Mouse (Mus musculus): Measurements from ENCODE around the gene H3f3b. TPM values are rescaled to one million over a fixed set of nuclear protein-coding genes. Genes with fewer than 3 reads are reported as not detected.
A peak's percentile ranks its signal among the peaks of the same experiment; 100 is the strongest.

The H3f3b gene
- polyA plus RNA-seq, 1 experiment, result 161 TPM

DNA sequence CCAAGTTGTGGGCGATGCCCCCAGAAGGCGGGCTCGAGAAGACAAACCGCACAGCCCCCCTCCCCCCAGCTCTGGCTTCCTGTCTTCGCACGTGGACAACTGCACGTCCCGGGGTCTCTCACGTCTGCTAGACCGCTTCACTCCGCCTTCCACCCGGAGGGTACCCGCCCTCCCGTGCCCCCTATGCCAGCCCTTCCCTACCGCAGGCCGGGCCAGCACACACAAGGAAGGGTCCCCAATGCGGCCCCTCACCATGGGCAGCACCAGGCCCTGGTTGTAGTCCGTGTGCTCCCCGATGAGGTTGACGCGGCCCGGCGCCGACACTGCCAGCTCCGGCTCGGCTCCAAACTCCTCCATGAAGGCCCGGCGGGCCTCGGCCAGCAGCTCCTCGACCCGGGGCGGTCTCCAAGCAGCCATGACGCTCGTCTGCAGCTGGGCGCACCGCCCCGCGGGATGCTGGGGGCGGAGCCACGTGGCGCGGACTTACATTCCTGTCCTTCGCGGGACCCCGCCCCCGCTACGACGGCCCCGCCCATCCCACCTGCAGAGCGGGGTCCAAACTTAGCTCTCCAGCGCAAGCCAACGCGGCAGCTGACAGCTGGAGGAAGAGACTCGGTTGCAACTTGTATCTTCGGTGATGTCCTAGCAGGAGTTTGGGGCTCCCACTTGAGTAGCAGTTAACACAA, 15.4 kb downstream of the H3f3b start, which contains the start of gene Galk1:
Gene Galk1, minus strand, starts transcription at position 458 of the 686 bp plus-strand sequence.
- TF ChIP-seq CTCF (IDR thresholded peaks at IDR 0.05; ENCODE audit: extremely low read depth, insufficient read depth, insufficient read length, insufficient replicate concordance) (no peak), POLR2A (IDR thresholded peaks at IDR 0.05; ENCODE audit: low read depth, low read length) (peak; percentile 27; the same call in 1 of the 2 replicates)
- Histone ChIP-seq H3K27me3 (ENCODE audit: control insufficient read depth, insufficient read depth, low read length) (no peaks in the 10 kb centered on the region), H3K4me1 (ENCODE audit: control insufficient read depth, insufficient read depth, insufficient read length) (peaks cover 7% of the 10 kb centered on the region), H3K4me3 (ENCODE audit: extremely low read depth, insufficient read depth, insufficient read length) (peak within 1 kb of the TSS; percentile 79), H3K36me3 (ENCODE audit: control insufficient read depth, insufficient read depth, low read length) (peaks cover 3% of the 10 kb centered on the region; the same call in 1 of the 2 replicates), H3K27ac (ENCODE audit: insufficient read depth, low read length) (peak within 1 kb of the TSS; percentile 44)
- WGBS, result under 1% methylated on average over 55 of the region's 55 CpGs
- peak; percentile 71 to 88 for DNase-seq (ENCODE audit: low read depth in 1 of 2, low spot score in 2 of 2)

DNA sequence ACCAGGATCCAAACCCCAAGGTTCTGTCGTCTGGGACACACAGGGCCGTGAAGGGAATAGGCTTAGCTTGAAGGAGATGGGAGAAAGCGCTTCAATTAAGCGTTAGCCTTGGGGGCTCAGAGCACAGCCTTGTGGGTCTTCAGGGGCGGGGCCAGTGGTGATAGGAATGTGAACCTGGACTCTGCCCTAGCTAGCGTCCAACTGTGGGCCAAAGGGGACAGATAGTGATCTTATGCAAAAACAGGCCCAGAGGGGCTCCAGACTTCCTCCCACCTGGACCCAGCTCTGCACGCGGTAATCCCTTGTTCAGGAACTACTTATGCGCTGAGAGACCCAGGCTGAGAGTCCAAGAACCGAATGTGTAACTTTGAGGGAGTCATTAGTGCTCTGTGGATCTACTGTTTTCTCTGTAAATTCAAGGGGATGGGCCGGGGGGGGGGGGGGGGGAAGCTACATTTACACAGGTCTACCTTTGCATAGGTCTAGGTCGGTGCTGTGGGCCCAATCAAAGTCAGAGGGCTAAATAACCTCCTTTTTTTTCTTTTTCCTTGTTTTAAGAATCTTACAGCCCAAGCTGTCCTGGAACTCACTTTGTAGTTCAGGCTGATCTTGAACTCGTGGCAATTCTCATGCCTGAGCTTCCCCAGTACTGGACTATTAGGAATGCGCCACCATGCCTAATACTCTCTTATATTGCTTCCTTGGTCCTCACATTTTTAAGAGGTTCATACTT, 16.1 kb downstream of the H3f3b start:
- H3K27ac ChIP-seq (ENCODE audit: insufficient read depth, low read length), result peak overlapping the region; percentile 44; the same call in 1 of the 2 replicates

DNA sequence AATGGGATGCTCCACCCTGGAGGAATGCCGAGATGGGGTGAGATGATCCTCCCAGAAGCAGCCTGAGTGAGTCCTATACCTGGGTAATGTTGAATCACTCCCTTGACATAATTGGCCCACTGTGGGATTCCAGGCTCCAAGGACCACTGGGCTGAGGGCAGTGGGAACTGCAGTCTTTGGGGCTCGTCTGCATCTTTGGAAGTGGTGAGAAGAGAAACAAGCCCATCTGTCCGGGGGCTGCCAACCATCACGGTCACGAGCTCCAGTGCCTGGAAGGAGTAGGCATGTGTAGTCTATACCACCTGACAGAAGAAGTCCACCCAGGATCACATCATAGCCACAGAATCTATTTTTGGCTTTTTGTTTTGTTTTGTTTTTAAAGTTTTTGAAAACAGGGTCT, 16.8 kb downstream of the H3f3b start:
- no peaks in the 10 kb centered on the region for H3K27me3 ChIP-seq (ENCODE audit: control insufficient read depth, insufficient read depth, low read length)
- peaks cover 3% of the 10 kb centered on the region; the same call in 1 of the 2 replicates for H3K36me3 ChIP-seq (ENCODE audit: control insufficient read depth, insufficient read depth, low read length)
- no peak for DNase-seq (ENCODE audit: low read depth in 1 of 2, low spot score in 2 of 2)
- peaks cover 7% of the 10 kb centered on the region for H3K4me1 ChIP-seq (ENCODE audit: control insufficient read depth, insufficient read depth, insufficient read length)
- no peak overlapping the region for H3K4me3 ChIP-seq (ENCODE audit: extremely low read depth, insufficient read depth, insufficient read length)
- WGBS, result 90% methylated on average over 5 of the region's 5 CpGs
- no peak overlapping the region for H3K27ac ChIP-seq (ENCODE audit: insufficient read depth, low read length)
- no peak for TF ChIP-seq CTCF (IDR thresholded peaks at IDR 0.05; ENCODE audit: extremely low read depth, insufficient read depth, insufficient read length, insufficient replicate concordance)
- TF ChIP-seq POLR2A (IDR thresholded peaks at IDR 0.05; ENCODE audit: low read depth, low read length), result no peak

More for the DNA sequence above, 16.1 kb downstream of the H3f3b start:
- no peak for DNase-seq (ENCODE audit: low read depth in 1 of 2, low spot score in 2 of 2)
- WGBS, result 42% methylated on average over 14 of the region's 14 CpGs
- TF ChIP-seq POLR2A (IDR thresholded peaks at IDR 0.05; ENCODE audit: low read depth, low read length) (no peak), CTCF (IDR thresholded peaks at IDR 0.05; ENCODE audit: extremely low read depth, insufficient read depth, insufficient read length, insufficient replicate concordance) (no peak)
- H3K4me3 ChIP-seq (ENCODE audit: extremely low read depth, insufficient read depth, insufficient read length), result peak overlapping the region; percentile 79; the same call in 1 of the 2 replicates
- H3K27me3 ChIP-seq (ENCODE audit: control insufficient read depth, insufficient read depth, low read length), result no peaks in the 10 kb centered on the region
- peaks cover 7% of the 10 kb centered on the region for H3K4me1 ChIP-seq (ENCODE audit: control insufficient read depth, insufficient read depth, insufficient read length)
- peaks cover 3% of the 10 kb centered on the region; the same call in 1 of the 2 replicates for H3K36me3 ChIP-seq (ENCODE audit: control insufficient read depth, insufficient read depth, low read length)

DNA sequence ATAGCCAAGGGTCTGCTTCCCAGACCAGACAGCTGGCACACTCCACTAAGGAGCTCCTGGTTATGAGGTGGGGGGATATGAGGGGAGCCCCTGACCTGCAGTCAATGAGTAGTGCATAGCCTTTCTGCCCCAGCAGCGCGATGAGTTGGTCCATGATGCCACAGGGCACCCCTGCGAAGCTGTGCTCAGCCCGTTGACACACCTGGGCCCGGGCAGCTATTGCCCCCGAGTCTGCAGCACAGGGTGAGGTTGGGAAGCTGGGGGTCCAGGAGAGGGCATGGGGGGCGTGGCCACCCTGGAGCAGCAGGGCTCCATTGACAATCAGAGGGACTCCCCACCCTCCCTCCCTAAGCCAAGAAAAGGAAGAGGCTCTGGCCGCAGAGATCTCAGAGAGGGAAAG, 17.6 kb downstream of the H3f3b start:
- 98% methylated on average over 8 of the region's 8 CpGs for WGBS

DNA sequence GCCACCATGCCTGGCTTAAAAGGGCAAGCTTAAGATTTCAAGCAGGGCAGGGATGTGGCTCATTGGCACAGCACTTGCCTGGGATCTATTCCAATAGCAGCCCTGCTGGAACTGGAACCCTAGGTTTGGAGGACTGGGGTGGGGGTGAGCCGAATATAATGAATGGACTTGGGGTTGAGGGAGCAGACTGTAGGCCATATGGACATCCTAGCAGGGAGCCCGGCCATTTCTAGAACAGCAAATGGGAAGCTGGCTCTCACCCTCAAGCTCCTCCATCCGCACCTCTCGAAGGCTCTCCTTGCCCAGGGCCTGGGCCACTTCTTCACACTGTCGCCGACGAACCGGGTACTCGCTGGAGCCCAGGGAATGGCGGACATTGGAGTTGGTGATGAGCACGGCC, 18.1 kb downstream of the H3f3b start:
- TF ChIP-seq CTCF (IDR thresholded peaks at IDR 0.05; ENCODE audit: extremely low read depth, insufficient read depth, insufficient read length, insufficient replicate concordance) (no peak), POLR2A (IDR thresholded peaks at IDR 0.05; ENCODE audit: low read depth, low read length) (no peak)
- Histone ChIP-seq H3K4me1 (ENCODE audit: control insufficient read depth, insufficient read depth, insufficient read length) (peaks cover 15% of the 10 kb centered on the region), H3K27me3 (ENCODE audit: control insufficient read depth, insufficient read depth, low read length) (no peaks in the 10 kb centered on the region), H3K36me3 (ENCODE audit: control insufficient read depth, insufficient read depth, low read length) (peaks cover 3% of the 10 kb centered on the region; the same call in 1 of the 2 replicates), H3K4me3 (ENCODE audit: extremely low read depth, insufficient read depth, insufficient read length) (no peak overlapping the region), H3K27ac (ENCODE audit: insufficient read depth, low read length) (no peak overlapping the region)
- DNase-seq (ENCODE audit: low read depth in 1 of 2, low spot score in 2 of 2), result no peak
- WGBS, result 88% methylated on average over 11 of the region's 11 CpGs

More for the DNA sequence above, 17.6 kb downstream of the H3f3b start:
- TF ChIP-seq POLR2A (IDR thresholded peaks at IDR 0.05; ENCODE audit: low read depth, low read length) (no peak), CTCF (IDR thresholded peaks at IDR 0.05; ENCODE audit: extremely low read depth, insufficient read depth, insufficient read length, insufficient replicate concordance) (no peak)
- Histone ChIP-seq H3K4me1 (ENCODE audit: control insufficient read depth, insufficient read depth, insufficient read length) (peaks cover 12% of the 10 kb centered on the region), H3K27me3 (ENCODE audit: control insufficient read depth, insufficient read depth, low read length) (no peaks in the 10 kb centered on the region), H3K27ac (ENCODE audit: insufficient read depth, low read length) (no peak overlapping the region), H3K36me3 (ENCODE audit: control insufficient read depth, insufficient read depth, low read length) (peaks cover 3% of the 10 kb centered on the region; the same call in 1 of the 2 replicates), H3K4me3 (ENCODE audit: extremely low read depth, insufficient read depth, insufficient read length) (no peak overlapping the region)
- DNase-seq (ENCODE audit: low read depth in 1 of 2, low spot score in 2 of 2), result no peak

DNA sequence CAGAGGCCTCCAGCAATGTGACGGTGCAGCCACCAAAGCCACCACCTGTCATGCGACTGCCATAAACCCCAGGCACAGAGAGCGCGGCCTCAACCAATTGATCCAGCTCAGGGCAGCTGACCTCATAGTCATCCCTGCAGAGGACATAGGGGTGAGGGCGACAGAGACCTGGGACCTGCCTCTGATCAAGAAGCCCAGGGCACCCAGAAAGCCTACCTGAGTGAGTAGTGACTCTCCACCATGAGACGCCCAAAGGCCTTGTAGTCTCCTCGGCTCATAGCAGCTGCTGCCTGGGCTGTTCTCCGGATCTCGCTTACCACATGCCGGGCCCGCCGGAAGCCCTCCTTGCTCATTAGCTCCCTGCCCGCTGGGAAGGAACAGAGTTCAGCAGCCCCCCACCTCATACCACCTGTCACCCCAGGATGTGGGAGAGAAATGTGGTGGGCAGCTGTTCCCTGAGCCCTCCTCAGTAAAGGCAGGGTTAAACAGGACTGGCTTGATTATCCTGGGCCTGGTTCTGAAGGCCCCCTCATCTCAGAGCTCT, 18.9 kb downstream of the H3f3b start:
- Histone ChIP-seq H3K27me3 (ENCODE audit: control insufficient read depth, insufficient read depth, low read length) (no peaks in the 10 kb centered on the region), H3K27ac (ENCODE audit: insufficient read depth, low read length) (no peak overlapping the region), H3K4me1 (ENCODE audit: control insufficient read depth, insufficient read depth, insufficient read length) (peaks cover 18% of the 10 kb centered on the region), H3K4me3 (ENCODE audit: extremely low read depth, insufficient read depth, insufficient read length) (no peak overlapping the region), H3K36me3 (ENCODE audit: control insufficient read depth, insufficient read depth, low read length) (peaks cover 3% of the 10 kb centered on the region; the same call in 1 of the 2 replicates)
- 93% methylated on average over 13 of the region's 13 CpGs for WGBS
- DNase-seq (ENCODE audit: low read depth in 1 of 2, low spot score in 2 of 2), result no peak
- no peak for TF ChIP-seq CTCF (IDR thresholded peaks at IDR 0.05; ENCODE audit: extremely low read depth, insufficient read depth, insufficient read length, insufficient replicate concordance)
- TF ChIP-seq POLR2A (IDR thresholded peaks at IDR 0.05; ENCODE audit: low read depth, low read length), result no peak

Data from spleen, adult 2 months (tissue).